8 mouse cellular contexts compared by ENCODE assay signal in genomic region chr1:133799686-133800445, GRCm38 (mm10). TPM values are rescaled to one million over a fixed set of nuclear protein-coding genes. Genes with fewer than 3 reads are reported as not detected.
DNase-seq lines count a peak whose midpoint lies in the region; ATAC-seq lines count a peak whose summit lies in the region.

No protein-coding gene starts in this region.

- intact Hi-C loops in heart, postnatal 10 days (cut with DNase I), result loop anchor here (2.0 kb wide), 2 partner anchors 63 to 97 kb away; no protein-coding TSS in a partner anchor

- H3K9me3 ChIP-seq in embryonic facial prominence, embryonic 12.5 days, result no peaks in the 10 kb centered on the region
- H3K9me3 ChIP-seq in limb, embryonic 12.5 days, result no peaks in the 10 kb centered on the region
- no peaks in the 10 kb centered on the region for H3K9me3 ChIP-seq in midbrain, embryonic 15.5 days

- H3K27ac ChIP-seq in embryonic facial prominence, embryonic 12.5 days, result no peak overlapping the region
- no peak overlapping the region for H3K27ac ChIP-seq in limb, embryonic 12.5 days
- H3K27ac ChIP-seq in midbrain, embryonic 15.5 days, result no peak overlapping the region

- no peak for ATAC-seq in embryonic facial prominence, embryonic 12.5 days (ENCODE audit: insufficient number of reproducible peaks, insufficient read depth, low FRiP score, low TSS enrichment)
- no peak for ATAC-seq in limb, embryonic 12.5 days (ENCODE audit: insufficient number of reproducible peaks, insufficient read depth, low FRiP score, low TSS enrichment, low read depth)
- no peak for ATAC-seq in midbrain, embryonic 15.5 days (replicated peaks)

- no peaks in the 10 kb centered on the region for H3K36me3 ChIP-seq in embryonic facial prominence, embryonic 12.5 days
- no peaks in the 10 kb centered on the region for H3K36me3 ChIP-seq in limb, embryonic 12.5 days
- H3K36me3 ChIP-seq in midbrain, embryonic 15.5 days (replicated peaks), result no peaks in the 10 kb centered on the region

- under 1% methylated on average over 21 of the region's 21 CpGs for WGBS in embryonic facial prominence, embryonic 12.5 days
- WGBS in limb, embryonic 12.5 days, result 3% methylated on average over 21 of the region's 21 CpGs
- 3% methylated on average over 21 of the region's 21 CpGs for WGBS in midbrain, embryonic 15.5 days

- H3K4me2 ChIP-seq in embryonic facial prominence, embryonic 12.5 days (replicated peaks), result peak overlapping the region; percentile 93
- H3K4me2 ChIP-seq in limb, embryonic 12.5 days, result peak overlapping the region; percentile 92
- H3K4me2 ChIP-seq in midbrain, embryonic 15.5 days, result peak overlapping the region; percentile 95

- H3K4me3 ChIP-seq in embryonic facial prominence, embryonic 12.5 days, result peak overlapping the region; percentile 62
- peak overlapping the region; percentile 60 for H3K4me3 ChIP-seq in limb, embryonic 12.5 days (replicated peaks)
- peak overlapping the region; percentile 52 for H3K4me3 ChIP-seq in midbrain, embryonic 15.5 days

- peaks cover 27% of the 10 kb centered on the region for H3K4me1 ChIP-seq in embryonic facial prominence, embryonic 12.5 days
- H3K4me1 ChIP-seq in limb, embryonic 12.5 days (replicated peaks), result peaks cover 23% of the 10 kb centered on the region
- peaks cover 33% of the 10 kb centered on the region for H3K4me1 ChIP-seq in midbrain, embryonic 15.5 days

- peak overlapping the region; percentile 54 for H3K9ac ChIP-seq in embryonic facial prominence, embryonic 12.5 days
- H3K9ac ChIP-seq in limb, embryonic 12.5 days (replicated peaks), result peak overlapping the region; percentile 57; the same call in 1 of the 2 replicates
- H3K9ac ChIP-seq in midbrain, embryonic 15.5 days, result peak overlapping the region; percentile 3; the same call in 1 of the 2 replicates

- H3K27me3 ChIP-seq in embryonic facial prominence, embryonic 12.5 days, result no peaks in the 10 kb centered on the region
- peaks cover 15% of the 10 kb centered on the region for H3K27me3 ChIP-seq in limb, embryonic 12.5 days
- H3K27me3 ChIP-seq in midbrain, embryonic 15.5 days (replicated peaks), result 0 out of 2 replicates have a peak, but pooled peaks cover 4% of the 10 kb centered on the region

- peak; percentile 16 for DNase-seq in kidney, adult 18-20 months
- DNase-seq in kidney, postnatal 25 days, result no peak
- peak; percentile 40 for DNase-seq in heart, postnatal 10 days
- DNase-seq in natural killer cell, adult 2 months (ENCODE audit: low spot score in 2 of 2), result no peak
- no peak for DNase-seq in frontal cortex, postnatal 14 days (ENCODE audit: low spot score in 2 of 2)

RNA-seq across cellular contexts. Expression of gene Atp2b4, which starts 1.0 kb away (rescaled TPM):
- 14.1 and 15.0 TPM in 2 replicates for polyA plus RNA-seq in embryonic facial prominence, embryonic 12.5 days (2016; fragmentation: Nextera tagmentation; extraction: Ambion mirVana)
- total RNA-seq in heart, postnatal 10 days (2021), result 10 to 100 TPM; 34.4 to 38.8 TPM
- 8.5 and 9.4 TPM in 2 replicates for polyA plus RNA-seq in limb, embryonic 12.5 days (2016; fragmentation: Nextera tagmentation; extraction: Ambion mirVana)
- 11.3 and 11.6 TPM in 2 replicates for polyA plus RNA-seq in midbrain, embryonic 15.5 days (2015; fragmentation: Nextera tagmentation; extraction: Ambion mirVana)

Comparison
In these comparisons a context has a peak if more than half of its experiments do, and no peak if none do; other contexts are left out.
1. DNase-seq: peak in kidney, adult 18-20 months (single experiment) and heart, postnatal 10 days (2 of 2); none in kidney, postnatal 25 days (0 of 2), natural killer cell, adult 2 months (0 of 2) and frontal cortex, postnatal 14 days (0 of 2).
2. H3K9ac ChIP-seq: peak in every context shown above with its lines; median percentile 57 in limb, embryonic 12.5 days; 54 in embryonic facial prominence, embryonic 12.5 days; 3 in midbrain, embryonic 15.5 days.
3. Peak in every context shown above with its lines, with median percentiles within 50 percentile points of each other: H3K4me2 ChIP-seq and H3K4me3 ChIP-seq.